8 mouse cellular contexts compared by ENCODE assay signal in the genomic region with DNA sequence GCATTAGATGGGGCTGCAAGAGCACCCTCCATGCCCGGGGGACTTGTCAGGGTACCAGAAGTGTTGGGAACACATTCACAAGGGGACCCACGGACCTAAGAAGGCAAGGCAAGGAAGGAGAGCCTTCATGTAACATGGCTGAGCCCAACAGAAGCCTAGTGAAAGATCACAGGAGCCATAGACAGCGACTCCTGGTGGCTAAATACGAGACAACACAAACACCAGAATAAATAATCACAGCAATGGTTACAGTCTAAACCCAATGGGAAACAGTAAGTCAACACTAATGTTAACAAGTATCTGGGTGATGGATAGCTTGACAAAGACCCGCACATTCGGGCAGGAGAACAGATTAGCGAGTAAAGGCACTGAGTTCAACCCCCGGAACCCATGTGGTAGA. TPM values are rescaled to one million over a fixed set of nuclear protein-coding genes. Genes with fewer than 3 reads are reported as not detected.
DNase-seq lines count a peak whose midpoint lies in the region; ATAC-seq and TF ChIP-seq lines count a peak whose summit lies in the region.

No protein-coding gene starts in this region.

- 55% methylated on average over 8 of the region's 8 CpGs for WGBS in hindbrain, embryonic 14.5 days
- 58% methylated on average over 8 of the region's 8 CpGs for WGBS in hindbrain, embryonic 16.5 days
- 57% methylated on average over 8 of the region's 8 CpGs for WGBS in hindbrain, postnatal 0 days

- ATAC-seq in hindbrain, embryonic 14.5 days (ENCODE audit: low FRiP score): no peak
- no peak for ATAC-seq in hindbrain, embryonic 16.5 days
- no peak for ATAC-seq in hindbrain, postnatal 0 days

- no peak overlapping the region for H3K4me3 ChIP-seq in hindbrain, embryonic 14.5 days (replicated peaks; ENCODE audit: low read length)
- H3K4me3 ChIP-seq in hindbrain, embryonic 16.5 days (ENCODE audit: low read length): no peak overlapping the region
- no peak overlapping the region for H3K4me3 ChIP-seq in ES-Bruce4 (ENCODE audit: low read depth, low read length)
- H3K4me3 ChIP-seq in hindbrain, postnatal 0 days (ENCODE audit: low read length): no peak overlapping the region

- TF ChIP-seq EP300 in ES-Bruce4 (IDR thresholded peaks at IDR 0.05; ENCODE audit: insufficient read depth, low read depth, low read length): no peak

- no peak for TF ChIP-seq POLR2A in ES-Bruce4 (IDR thresholded peaks at IDR 0.05; ENCODE audit: insufficient read depth, low read length)

- H3K36me3 ChIP-seq in hindbrain, embryonic 14.5 days (replicated peaks; ENCODE audit: control insufficient read depth, insufficient read depth): peaks cover 9% of the 10 kb centered on the region; the same call in 1 of the 2 replicates
- H3K36me3 ChIP-seq in hindbrain, embryonic 16.5 days (ENCODE audit: control insufficient read depth, insufficient read depth, low read length): peaks cover 5% of the 10 kb centered on the region
- peaks cover 8% of the 10 kb centered on the region for H3K36me3 ChIP-seq in ES-Bruce4 (ENCODE audit: control insufficient read depth, insufficient read depth, low read length, poor library complexity, severe bottlenecking)
- H3K36me3 ChIP-seq in hindbrain, postnatal 0 days (ENCODE audit: insufficient read depth, low read length): no peaks in the 10 kb centered on the region

- no peaks in the 10 kb centered on the region for H3K9me3 ChIP-seq in hindbrain, embryonic 14.5 days (ENCODE audit: control insufficient read depth, low read length)
- H3K9me3 ChIP-seq in hindbrain, embryonic 16.5 days (ENCODE audit: control insufficient read depth, low read length): no peaks in the 10 kb centered on the region
- no peaks in the 10 kb centered on the region for H3K9me3 ChIP-seq in ES-Bruce4 (replicated peaks; ENCODE audit: control insufficient read depth, insufficient read depth, low read length, poor library complexity, severe bottlenecking)
- H3K9me3 ChIP-seq in hindbrain, postnatal 0 days (ENCODE audit: low read length): no peaks in the 10 kb centered on the region

- H3K27me3 ChIP-seq in hindbrain, embryonic 14.5 days (ENCODE audit: control insufficient read depth, insufficient read depth, low read length): no peaks in the 10 kb centered on the region
- no peaks in the 10 kb centered on the region for H3K27me3 ChIP-seq in hindbrain, embryonic 16.5 days (replicated peaks; ENCODE audit: control insufficient read depth, insufficient read depth, low read length)
- no peaks in the 10 kb centered on the region for H3K27me3 ChIP-seq in ES-Bruce4 (ENCODE audit: control insufficient read depth, insufficient read depth, low read length, poor library complexity, severe bottlenecking)
- H3K27me3 ChIP-seq in hindbrain, postnatal 0 days (ENCODE audit: insufficient read depth, low read length): no peaks in the 10 kb centered on the region

- peak; percentile 65 for DNase-seq in hindbrain, embryonic 14.5 days (ENCODE audit: low spot score)
- peak; percentile 33 for DNase-seq in 3T3-L1 (ENCODE audit: low read depth, low spot score)
- peak; percentile 63 for DNase-seq in hindbrain, postnatal 0 days (ENCODE audit: low spot score)
- DNase-seq in urinary bladder, postnatal 4 days (ENCODE audit: low spot score in 2 of 2): no peak
- no peak for DNase-seq in frontal cortex, postnatal 10 days (ENCODE audit: low spot score in 2 of 2)
- DNase-seq in spleen, postnatal 36 days (ENCODE audit: low spot score in 2 of 2): no peak

- H3K9ac ChIP-seq in hindbrain, embryonic 14.5 days: no peak overlapping the region
- H3K9ac ChIP-seq in hindbrain, embryonic 16.5 days (ENCODE audit: low read depth, low read length): no peak overlapping the region
- H3K9ac ChIP-seq in ES-Bruce4 (ENCODE audit: low read depth, poor library complexity, severe bottlenecking): no peak overlapping the region
- H3K9ac ChIP-seq in hindbrain, postnatal 0 days (replicated peaks; ENCODE audit: low read length): no peak overlapping the region

- no peak overlapping the region for H3K4me2 ChIP-seq in hindbrain, embryonic 14.5 days (replicated peaks)
- no peak overlapping the region for H3K4me2 ChIP-seq in hindbrain, embryonic 16.5 days (ENCODE audit: low read length)
- H3K4me2 ChIP-seq in hindbrain, postnatal 0 days (ENCODE audit: low read depth, low read length): no peak overlapping the region

- no peaks in the 10 kb centered on the region for H3K4me1 ChIP-seq in hindbrain, embryonic 14.5 days (replicated peaks; ENCODE audit: control insufficient read depth, insufficient read depth, low read length)
- H3K4me1 ChIP-seq in hindbrain, embryonic 16.5 days (ENCODE audit: control insufficient read depth, insufficient read depth, low read depth, low read length): no peaks in the 10 kb centered on the region
- no peaks in the 10 kb centered on the region for H3K4me1 ChIP-seq in ES-Bruce4 (ENCODE audit: control insufficient read depth, insufficient read depth, low read length)
- no peaks in the 10 kb centered on the region for H3K4me1 ChIP-seq in hindbrain, postnatal 0 days (ENCODE audit: insufficient read depth, low read length)

- TF ChIP-seq CTCF in ES-Bruce4 (IDR thresholded peaks at IDR 0.05; ENCODE audit: low read depth, low read length): peak; percentile 21
- TF ChIP-seq CTCF in hindbrain, postnatal 0 days (IDR thresholded peaks at IDR 0.05; ENCODE audit: low read depth): peak; percentile 79

- H3K27ac ChIP-seq in hindbrain, embryonic 14.5 days: no peak overlapping the region
- H3K27ac ChIP-seq in hindbrain, embryonic 16.5 days (ENCODE audit: low read depth, low read length): no peak overlapping the region
- H3K27ac ChIP-seq in ES-Bruce4 (ENCODE audit: insufficient read depth, low read length): no peak overlapping the region
- no peak overlapping the region for H3K27ac ChIP-seq in hindbrain, postnatal 0 days

RNA-seq across cellular contexts. Expression of gene Atf6, which starts 23.2 kb away (rescaled TPM):
- polyA plus RNA-seq in hindbrain, embryonic 14.5 days (2014; fragmentation: Nextera tagmentation; extraction: Ambion mirVana): 9.9 and 10.9 TPM in 2 replicates
- polyA plus RNA-seq in hindbrain, embryonic 16.5 days (2015; fragmentation: Nextera tagmentation; extraction: Ambion mirVana): 6.5 and 7.0 TPM in 2 replicates
- polyA plus RNA-seq in ES-Bruce4 (2011; ENCODE audit: insufficient read depth, insufficient read length, low read depth, missing spikeins): 23.7 and 24.1 TPM in 2 replicates
- total RNA-seq in hindbrain, postnatal 0 days (2014; rRNA removed): 15.7 and 17.8 TPM in 2 replicates
- 6.1 and 6.3 TPM in 2 replicates for polyA plus RNA-seq in hindbrain, postnatal 0 days (2015; fragmentation: Nextera tagmentation; extraction: Ambion mirVana)

RNA-seq across cellular contexts. Expression of gene Gm26620, which starts 40.5 kb away (rescaled TPM):
- polyA plus RNA-seq in hindbrain, embryonic 14.5 days (2014; fragmentation: Nextera tagmentation; extraction: Ambion mirVana): 0.48 and 0.56 TPM in 2 replicates
- polyA plus RNA-seq in hindbrain, embryonic 16.5 days (2015; fragmentation: Nextera tagmentation; extraction: Ambion mirVana): 0.59 and 1.3 TPM in 2 replicates
- not detected in 2 replicates for polyA plus RNA-seq in ES-Bruce4 (2011; ENCODE audit: insufficient read depth, insufficient read length, low read depth, missing spikeins)
- total RNA-seq in hindbrain, postnatal 0 days (2014; rRNA removed): 0.52 TPM in 1 of 2 replicates, not detected in the other
- polyA plus RNA-seq in hindbrain, postnatal 0 days (2015; fragmentation: Nextera tagmentation; extraction: Ambion mirVana): 0.86 and 1.5 TPM in 2 replicates

RNA-seq across cellular contexts. Expression of gene Dusp12, which starts 41.0 kb away (rescaled TPM):
- 41.2 and 45.9 TPM in 2 replicates for polyA plus RNA-seq in hindbrain, embryonic 14.5 days (2014; fragmentation: Nextera tagmentation; extraction: Ambion mirVana)
- 44.0 and 47.0 TPM in 2 replicates for polyA plus RNA-seq in hindbrain, embryonic 16.5 days (2015; fragmentation: Nextera tagmentation; extraction: Ambion mirVana)
- polyA plus RNA-seq in ES-Bruce4 (2011; ENCODE audit: insufficient read depth, insufficient read length, low read depth, missing spikeins): 43.1 and 45.9 TPM in 2 replicates
- 25.4 and 40.4 TPM in 2 replicates for total RNA-seq in hindbrain, postnatal 0 days (2014; rRNA removed)
- polyA plus RNA-seq in hindbrain, postnatal 0 days (2015; fragmentation: Nextera tagmentation; extraction: Ambion mirVana): 32.0 and 34.4 TPM in 2 replicates

Comparison
In these comparisons a context has a peak if more than half of its experiments do, and no peak if none do; other contexts are left out.
1. DNase-seq: peak in hindbrain, embryonic 14.5 days (single experiment), 3T3-L1 (single experiment) and hindbrain, postnatal 0 days (single experiment); none in urinary bladder, postnatal 4 days (0 of 2), frontal cortex, postnatal 10 days (0 of 2) and spleen, postnatal 36 days (0 of 2).